Mouse (Mus musculus): Measurements from ENCODE around the gene Gm21970.

Gm21970 gene

DNA sequence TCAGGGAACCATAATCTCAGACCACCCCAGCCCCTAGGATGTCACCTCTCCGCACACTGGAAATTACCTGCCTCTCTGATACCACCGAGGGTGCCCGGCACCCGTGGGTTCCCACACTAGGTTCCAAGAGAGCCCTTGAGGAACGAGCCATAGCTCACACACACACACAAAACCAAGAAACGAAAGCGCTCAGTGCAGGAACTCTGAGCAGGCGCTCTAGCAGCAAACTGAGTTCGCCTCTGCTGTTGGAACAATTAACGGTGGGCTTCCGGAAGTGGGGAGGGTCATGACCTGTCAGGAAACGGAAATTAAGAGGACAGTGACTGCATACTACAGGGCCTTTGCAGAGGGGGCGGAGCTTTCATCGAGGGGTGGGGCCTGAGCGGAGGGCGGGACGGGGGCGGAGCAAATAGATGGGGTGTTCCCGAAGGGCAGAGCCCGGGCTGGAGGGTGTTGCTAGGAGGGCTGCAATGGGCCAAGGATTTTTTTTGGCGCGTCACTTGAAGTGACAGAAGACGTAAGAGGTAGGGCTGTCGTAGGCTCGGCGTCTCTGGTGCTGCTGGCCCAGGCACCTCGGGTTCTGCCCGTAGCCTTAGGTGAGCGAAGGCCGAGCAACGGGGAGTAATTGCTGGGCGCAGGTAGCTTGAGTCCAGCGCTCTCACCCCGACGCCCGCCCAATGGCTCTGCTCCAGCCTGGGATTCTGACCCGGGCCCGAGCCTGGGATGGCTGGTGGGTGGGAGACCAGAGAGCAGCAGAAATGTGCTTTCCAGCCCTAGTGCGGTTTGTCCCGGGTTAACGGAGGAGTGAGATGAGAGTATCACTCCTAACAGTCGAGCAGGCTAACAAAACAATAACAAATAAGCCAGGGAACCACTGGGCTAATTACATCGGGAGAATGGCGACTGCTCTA is 73.3 kb downstream of the Gm21970 start:
- DNase-seq: peak; percentile 89 to 93

DNA sequence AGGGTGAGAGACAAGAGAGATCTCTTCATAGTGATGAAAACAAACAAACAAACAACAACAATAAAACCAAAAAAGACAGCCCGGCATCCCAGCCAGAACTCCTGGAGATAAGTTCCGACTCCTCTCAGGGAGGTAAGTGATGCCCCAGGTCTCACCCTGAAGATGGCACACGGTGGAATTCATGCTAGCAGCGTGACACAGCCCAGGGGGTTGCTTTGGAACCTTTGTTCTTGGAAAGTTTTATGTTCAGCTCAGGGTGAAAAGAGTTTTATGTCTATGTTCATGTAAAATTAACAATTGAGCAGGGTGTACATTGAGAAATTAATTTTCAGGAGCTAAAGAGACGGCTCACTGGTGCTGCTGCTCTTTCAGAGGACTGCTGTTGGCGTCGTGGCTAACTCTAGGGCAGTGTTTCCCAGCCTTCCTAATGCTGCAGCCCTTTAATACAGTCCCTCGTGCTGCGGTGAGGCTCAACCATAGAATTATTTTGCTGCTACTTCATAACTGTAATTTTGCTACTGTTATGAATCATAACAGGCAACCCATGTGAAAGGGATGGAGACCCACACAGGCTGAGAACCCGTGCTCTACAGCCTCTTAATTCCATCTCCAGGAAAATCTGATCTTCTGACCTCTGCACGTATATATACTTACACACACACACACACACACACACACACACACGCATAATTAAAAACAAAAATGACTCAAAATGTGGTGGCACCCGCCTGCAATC is 74.2 kb downstream of the Gm21970 start:
- DNase-seq: no peak

DNA sequence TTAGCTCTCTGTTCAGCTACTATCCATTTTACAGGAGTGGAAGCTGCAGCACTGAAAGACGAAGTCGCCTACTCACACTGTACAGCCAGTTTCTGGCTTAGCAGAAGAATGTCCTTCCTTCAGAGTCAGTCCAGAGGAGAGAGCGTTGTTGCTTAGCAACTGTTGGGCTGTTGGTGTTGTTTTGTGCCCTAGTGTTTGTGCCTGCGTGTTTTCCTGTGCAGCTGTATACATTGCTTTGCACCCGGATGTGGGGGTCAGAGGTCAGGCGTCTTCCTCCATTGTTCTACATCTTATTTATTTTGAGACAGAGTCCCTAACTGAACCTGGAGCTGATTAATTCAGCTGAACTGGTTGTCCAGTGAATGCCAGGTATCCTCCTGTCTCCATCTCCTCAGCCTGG is 75.0 kb downstream of the Gm21970 start:
- DNase-seq: peak; percentile 37 to 41

All from kidney, postnatal 36 days (tissue).